Mouse (Mus musculus): ENCODE results near the gene Smim15.

GRCm38 (mm10) chr13:108046891-108047290 is 2.6 kb downstream of the Smim15 start:
- no peak for TF ChIP-seq CTCF (IDR thresholded peaks at IDR 0.05; ENCODE audit: borderline replicate concordance, extremely low read depth, insufficient read depth, insufficient read length)
- TF ChIP-seq POLR2A (IDR thresholded peaks at IDR 0.05; ENCODE audit: borderline replicate concordance, extremely low read depth, insufficient read depth, insufficient read length, poor library complexity, severe bottlenecking), result no peak
